8 mouse cellular contexts compared by ENCODE assay signal in the genomic region with DNA sequence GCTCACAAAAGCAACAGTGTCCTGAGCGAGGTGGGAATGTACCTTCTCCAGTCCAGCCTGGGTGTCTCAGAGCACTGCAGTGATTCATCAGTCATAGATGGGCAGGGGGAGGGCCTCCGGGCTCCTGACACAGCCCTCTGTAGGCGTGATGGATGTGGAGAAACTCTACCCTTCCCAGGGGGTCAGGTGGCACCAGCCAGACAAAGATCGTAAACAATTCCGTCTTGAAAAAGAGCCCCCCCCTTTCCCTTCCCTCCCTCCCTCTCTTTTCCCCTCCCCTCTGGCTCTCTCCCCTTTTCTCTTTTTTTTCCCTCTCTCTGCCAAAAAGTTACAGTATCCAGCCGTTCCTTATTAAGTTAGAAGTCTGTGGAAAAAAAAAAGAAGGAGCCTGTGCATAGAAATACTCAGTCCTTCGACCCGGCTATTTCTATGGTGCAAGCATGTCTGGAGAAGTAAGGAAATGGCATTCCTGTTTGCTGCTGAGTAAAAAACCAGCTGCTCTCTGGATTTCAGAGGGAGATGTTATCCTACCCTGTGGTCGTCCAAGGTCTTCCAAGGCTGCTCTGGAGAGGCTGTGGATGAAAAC. TPM values are rescaled to one million over a fixed set of nuclear protein-coding genes. Genes with fewer than 3 reads are reported as not detected.
DNase-seq lines count a peak whose midpoint lies in the region.

No protein-coding gene starts in this region.

- intact Hi-C loops in heart, postnatal 14 days (cut with DNase I), result no loop called here

- peak; percentile 22 for DNase-seq in gastrocnemius, postnatal 10 days
- no peak for DNase-seq in gastrocnemius, adult 18-20 months (ENCODE audit: low spot score)
- peak; percentile 79 for DNase-seq in embryo, embryonic 10 days (ENCODE audit: low spot score)
- peak; percentile 8 to 25 for DNase-seq in heart, postnatal 14 days
- peak; percentile 85 for DNase-seq in mesoderm, embryonic 11.5 days (ENCODE audit: low read depth, low spot score)
- no peak for DNase-seq in left cerebral cortex, adult 9 months (ENCODE audit: low spot score in 2 of 2)
- no peak for DNase-seq in cerebellum, postnatal 14 days
- DNase-seq in layer of hippocampus, postnatal 14 days (ENCODE audit: low spot score in 2 of 2), result no peak

RNA-seq across cellular contexts. Expression of a gene that starts 49.2 kb away (rescaled TPM):
- total RNA-seq in gastrocnemius, postnatal 10 days (2021), result 10 to 100 TPM; 68.7 to 70.5 TPM
- total RNA-seq in gastrocnemius, adult 18-20 months (2021), result 10 to 100 TPM; 10.5 to 12.5 TPM
- 10 to 100 TPM; 56.7 to 60.4 TPM for total RNA-seq in heart, postnatal 14 days (2021)
- 10 to 100 TPM; 11.5 to 11.8 TPM for total RNA-seq in layer of hippocampus, postnatal 14 days (2021)

Comparison
In these comparisons a context has a peak if more than half of its experiments do, and no peak if none do; other contexts are left out.
1. DNase-seq: peak in gastrocnemius, postnatal 10 days (single experiment), embryo, embryonic 10 days (single experiment), heart, postnatal 14 days (2 of 2) and mesoderm, embryonic 11.5 days (single experiment); none in gastrocnemius, adult 18-20 months (single experiment), left cerebral cortex, adult 9 months (0 of 2), cerebellum, postnatal 14 days (0 of 2) and layer of hippocampus, postnatal 14 days (0 of 2).
2. RNA of a gene that starts 49.2 kb away (total RNA-seq): 68.7 to 70.5 TPM in gastrocnemius, postnatal 10 days and 56.7 to 60.4 TPM in heart, postnatal 14 days; 10.5 to 12.5 TPM in gastrocnemius, adult 18-20 months and 11.5 to 11.8 TPM in layer of hippocampus, postnatal 14 days; every median in the first group is over 4 times any median in the second.